Mouse (Mus musculus): ENCODE data around the gene Acot13. TPM values are rescaled to one million over a fixed set of nuclear protein-coding genes. Genes with fewer than 3 reads are reported as not detected.
"Not testable (repeated sequence)": the region's sequence is repeated elsewhere in the genome, so short reads cannot be mapped to it uniquely, and the experiment has no call there.

The Acot13 gene
- polyA plus RNA-seq, 1 experiment from 2014 or later, result 48.5 TPM

GRCm38 (mm10) chr13:24851989-24852388 lies 20.6 kb upstream of the Acot13 start:
- WGBS, result 91% methylated on average over 2 of the region's 2 CpGs
- no peak overlapping the region for H3K4me3 ChIP-seq
- H3K4me2 ChIP-seq, result no peak overlapping the region
- no peak overlapping the region for H3K27ac ChIP-seq
- H3K36me3 ChIP-seq, result no peaks in the 10 kb centered on the region; the same call in 1 of the 2 replicates
- H3K4me1 ChIP-seq (replicated peaks), result no peaks in the 10 kb centered on the region
- H3K27me3 ChIP-seq, result no peaks in the 10 kb centered on the region
- no peaks in the 10 kb centered on the region for H3K9me3 ChIP-seq
- ATAC-seq (ENCODE audit: low FRiP score), result no peak
- no peak overlapping the region for H3K9ac ChIP-seq

- H3K9me3 ChIP-seq, result no peaks in the 10 kb centered on the region
- no peak overlapping the region for H3K4me2 ChIP-seq
- no peak for ATAC-seq (ENCODE audit: low FRiP score)
These were observed 18.0 kb upstream of the Acot13 start for GRCm38 (mm10) chr13:24849318-24849717.

GRCm38 (mm10) chr13:24844983-24845955 lies 13.9 kb upstream of the Acot13 start, which contains the start of gene D130043K22Rik:
TSS of gene D130043K22Rik (plus strand) at chr13:24845135.
- peak; percentile 95 for ATAC-seq (ENCODE audit: low FRiP score)
- peaks cover 21% of the 10 kb centered on the region for H3K4me1 ChIP-seq (replicated peaks)
- peaks cover 9% of the 10 kb centered on the region for H3K36me3 ChIP-seq
- H3K4me2 ChIP-seq, result peak within 1 kb of the TSS; percentile 85
- H3K9me3 ChIP-seq, result no peaks in the 10 kb centered on the region
- WGBS, result 9% methylated on average over 40 of the region's 40 CpGs
- peak within 1 kb of the TSS; percentile 81 for H3K9ac ChIP-seq
- H3K4me3 ChIP-seq, result peak within 1 kb of the TSS; percentile 69
- no peaks in the 10 kb centered on the region for H3K27me3 ChIP-seq
- H3K27ac ChIP-seq, result peak within 1 kb of the TSS; percentile 55

More at GRCm38 (mm10) chr13:24849318-24849717, 18.0 kb upstream of the Acot13 start:
- WGBS, result 88% methylated on average over 4 of the region's 4 CpGs
- Histone ChIP-seq H3K27me3 (no peaks in the 10 kb centered on the region), H3K4me1 (replicated peaks) (peaks cover 20% of the 10 kb centered on the region), H3K4me3 (no peak overlapping the region), H3K9ac (no peak overlapping the region), H3K27ac (no peak overlapping the region), H3K36me3 (no peaks in the 10 kb centered on the region)

GRCm38 (mm10) chr13:24841702-24842101 lies 10.4 kb upstream of the Acot13 start:
- Histone ChIP-seq H3K27me3 (no peaks in the 10 kb centered on the region), H3K4me2 (no peak overlapping the region), H3K4me1 (replicated peaks) (peaks cover 21% of the 10 kb centered on the region), H3K9ac (no peak overlapping the region), H3K9me3 (no peaks in the 10 kb centered on the region), H3K36me3 (peaks cover 13% of the 10 kb centered on the region), H3K4me3 (no peak overlapping the region), H3K27ac (no peak overlapping the region)
- no peak for ATAC-seq (ENCODE audit: low FRiP score)
- 93% methylated on average over 3 of the region's 3 CpGs for WGBS

- no peak overlapping the region for H3K4me2 ChIP-seq
- ATAC-seq (ENCODE audit: low FRiP score), result no peak
- no peak overlapping the region for H3K27ac ChIP-seq
- H3K4me1 ChIP-seq (replicated peaks), result peaks cover 12% of the 10 kb centered on the region
- H3K4me3 ChIP-seq, result no peak overlapping the region
- peaks cover 13% of the 10 kb centered on the region for H3K36me3 ChIP-seq
- 87% methylated on average over 3 of the region's 3 CpGs for WGBS
- H3K9ac ChIP-seq, result no peak overlapping the region
- no peaks in the 10 kb centered on the region for H3K9me3 ChIP-seq
- no peaks in the 10 kb centered on the region for H3K27me3 ChIP-seq
These were observed 8.5 kb upstream of the Acot13 start for GRCm38 (mm10) chr13:24839831-24840230.

- H3K4me3 ChIP-seq; H3K4me2 ChIP-seq; H3K27me3 ChIP-seq; H3K9me3 ChIP-seq; H3K27ac ChIP-seq; ATAC-seq (ENCODE audit: low FRiP score); H3K9ac ChIP-seq: not testable (repeated sequence)
- 97% methylated on average over 8 of the region's 8 CpGs for WGBS
- Histone ChIP-seq H3K36me3 (peaks cover 13% of the 10 kb centered on the region), H3K4me1 (replicated peaks) (peaks cover 23% of the 10 kb centered on the region)
These were observed 6.4 kb upstream of the Acot13 start for GRCm38 (mm10) chr13:24837765-24838164.

- WGBS, result 63% methylated on average over 2 of the region's 2 CpGs
- no peak for ATAC-seq (ENCODE audit: low FRiP score)
- Histone ChIP-seq H3K9me3 (no peaks in the 10 kb centered on the region), H3K4me3 (peak overlapping the region; percentile 94), H3K36me3 (no peaks in the 10 kb centered on the region), H3K4me1 (replicated peaks) (peaks cover 34% of the 10 kb centered on the region), H3K27ac (no peak overlapping the region), H3K27me3 (no peaks in the 10 kb centered on the region), H3K4me2 (peak overlapping the region; percentile 73), H3K9ac (peak overlapping the region; percentile 94)
These were observed 1.4 kb upstream of the Acot13 start for GRCm38 (mm10) chr13:24832811-24833155.

- no peaks in the 10 kb centered on the region for H3K9me3 ChIP-seq
- ATAC-seq (ENCODE audit: low FRiP score), result peak; percentile 37
- peak overlapping the region; percentile 94 for H3K4me3 ChIP-seq
- H3K4me2 ChIP-seq, result peak overlapping the region; percentile 73
- no peaks in the 10 kb centered on the region for H3K36me3 ChIP-seq
- H3K4me1 ChIP-seq (replicated peaks), result peaks cover 34% of the 10 kb centered on the region
- peak overlapping the region; percentile 94 for H3K9ac ChIP-seq
- no peaks in the 10 kb centered on the region for H3K27me3 ChIP-seq
- WGBS, result 6% methylated on average over 21 of the region's 21 CpGs
- H3K27ac ChIP-seq, result peak overlapping the region; percentile 95
These were observed 931 bp upstream of the Acot13 start for GRCm38 (mm10) chr13:24832131-24832810.

GRCm38 (mm10) chr13:24830756-24831352 lies 486 bp downstream of the Acot13 start:
- Histone ChIP-seq H3K36me3 (no peaks in the 10 kb centered on the region), H3K27me3 (no peaks in the 10 kb centered on the region), H3K4me1 (replicated peaks) (peaks cover 33% of the 10 kb centered on the region), H3K4me2 (peak overlapping the region; percentile 73), H3K9ac (peak overlapping the region; percentile 73), H3K27ac (peak overlapping the region; percentile 95), H3K4me3 (peak overlapping the region; percentile 94), H3K9me3 (no peaks in the 10 kb centered on the region)
- ATAC-seq (ENCODE audit: low FRiP score), result no peak
- 4% methylated on average over 20 of the region's 20 CpGs for WGBS

GRCm38 (mm10) chr13:24826116-24826515 lies 5.2 kb downstream of the Acot13 start:
- Histone ChIP-seq H3K4me2 (no peak overlapping the region), H3K36me3 (no peaks in the 10 kb centered on the region), H3K27ac (no peak overlapping the region), H3K9me3 (no peaks in the 10 kb centered on the region), H3K9ac (no peak overlapping the region), H3K4me1 (replicated peaks) (peaks cover 4% of the 10 kb centered on the region), H3K27me3 (no peaks in the 10 kb centered on the region), H3K4me3 (no peak overlapping the region)
- 91% methylated on average over 7 of the region's 7 CpGs for WGBS
- no peak for ATAC-seq (ENCODE audit: low FRiP score)

GRCm38 (mm10) chr13:24825587-24825986 lies 5.8 kb downstream of the Acot13 start:
- Histone ChIP-seq H3K9ac (no peak overlapping the region), H3K9me3 (no peaks in the 10 kb centered on the region)
- ATAC-seq (ENCODE audit: low FRiP score), result no peak

GRCm38 (mm10) chr13:24824647-24825046 lies 6.7 kb downstream of the Acot13 start:
- Histone ChIP-seq H3K27ac (no peak overlapping the region), H3K36me3 (no peaks in the 10 kb centered on the region), H3K4me1 (replicated peaks) (no peaks in the 10 kb centered on the region), H3K27me3 (no peaks in the 10 kb centered on the region), H3K9me3 (no peaks in the 10 kb centered on the region), H3K4me2 (no peak overlapping the region), H3K9ac (no peak overlapping the region), H3K4me3 (no peak overlapping the region)
- ATAC-seq (ENCODE audit: low FRiP score), result no peak
- WGBS, result 94% methylated on average over 4 of the region's 4 CpGs

More at GRCm38 (mm10) chr13:24825587-24825986, 5.8 kb downstream of the Acot13 start:
- no peak overlapping the region for H3K4me2 ChIP-seq
- no peaks in the 10 kb centered on the region for H3K36me3 ChIP-seq
- H3K27me3 ChIP-seq, result no peaks in the 10 kb centered on the region
- H3K4me3 ChIP-seq, result no peak overlapping the region
- no peak overlapping the region for H3K27ac ChIP-seq
- H3K4me1 ChIP-seq (replicated peaks), result peaks cover 1% of the 10 kb centered on the region
- 87% methylated on average over 4 of the region's 4 CpGs for WGBS
